Mouse (Mus musculus): ENCODE data around the gene Zfyve27.

Gene Zfyve27

DNA sequence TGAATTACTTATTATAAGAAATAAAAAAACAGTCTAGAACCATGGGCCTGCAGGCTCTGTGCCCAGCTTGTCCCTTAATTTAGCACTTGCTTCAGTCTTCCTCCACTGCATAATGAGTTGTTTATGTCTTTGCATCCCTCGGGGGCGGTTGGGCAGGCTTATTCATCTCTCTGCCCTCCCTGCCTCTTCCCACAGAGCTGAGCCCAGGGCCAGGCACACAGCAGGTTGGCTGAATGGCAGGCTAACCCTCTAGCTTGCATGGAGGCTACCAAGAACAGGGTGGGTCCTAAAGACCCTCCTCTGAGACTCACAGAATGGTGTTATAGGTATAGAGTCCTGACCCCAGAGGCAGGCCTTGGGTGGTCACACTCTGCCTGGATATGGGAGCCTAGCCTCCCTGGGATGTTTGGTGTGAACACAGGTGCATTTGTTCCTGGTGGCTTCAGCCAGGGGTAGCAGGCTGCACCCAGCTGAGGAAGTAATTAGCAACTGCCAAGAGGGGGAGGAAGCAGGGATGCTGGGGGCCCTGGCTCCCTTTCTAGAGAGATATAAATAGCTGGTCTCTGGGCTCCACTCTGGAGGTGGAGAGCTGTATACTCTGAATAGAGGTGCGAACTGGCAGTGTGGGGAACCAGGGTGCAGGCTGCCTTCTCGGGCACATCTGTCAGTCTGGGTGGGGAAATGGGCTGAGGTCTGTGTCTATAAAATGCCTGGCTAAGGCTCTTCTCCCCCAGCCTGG is 74.0 kb downstream of the Zfyve27 start:
- no peak for DNase-seq (ENCODE audit: low spot score)

DNA sequence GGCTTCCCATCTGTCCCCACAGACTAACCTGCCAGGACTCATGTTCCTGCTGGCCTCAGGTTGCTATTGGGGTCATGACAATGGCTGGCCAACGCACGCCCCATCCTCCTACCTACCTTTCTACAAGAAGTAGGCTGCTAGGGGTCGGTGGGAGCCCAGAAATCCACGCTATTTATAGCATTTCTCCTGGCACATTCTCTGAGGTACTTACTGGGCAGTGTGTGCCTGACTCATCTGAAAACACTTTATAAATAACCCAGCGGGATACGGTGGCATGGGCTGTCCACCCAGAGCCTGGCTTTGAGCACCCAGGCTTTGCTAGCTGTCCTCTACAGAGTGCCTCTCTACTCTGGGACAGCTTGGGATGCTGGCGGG is 74.6 kb downstream of the Zfyve27 start:
- DNase-seq (ENCODE audit: low spot score): no peak

GRCm38 (mm10) chr19:42240881-42241280 is 77.1 kb downstream of the Zfyve27 start:
- no peak for DNase-seq (ENCODE audit: low spot score)

- DNase-seq (ENCODE audit: low spot score): no peak
Observed at GRCm38 (mm10) chr19:42243401-42243800, 79.7 kb downstream of the Zfyve27 start.
